ENCODE assay signal across 8 mouse cellular contexts in genomic region chr4:151107131-151108001, GRCm38 (mm10). TPM values are rescaled to one million over a fixed set of nuclear protein-coding genes. Genes with fewer than 3 reads are reported as not detected.
DNase-seq lines count a peak whose midpoint lies in the region; ATAC-seq and TF ChIP-seq lines count a peak whose summit lies in the region.

No protein-coding gene starts in this region.

- H3K36me3 ChIP-seq in kidney, embryonic 14.5 days (ENCODE audit: control insufficient read depth, insufficient read depth, low read length) = no peaks in the 10 kb centered on the region
- no peaks in the 10 kb centered on the region for H3K36me3 ChIP-seq in midbrain, embryonic 12.5 days

- TF ChIP-seq CTCF in cerebellum, adult 2 months (IDR thresholded peaks at IDR 0.05; ENCODE audit: borderline replicate concordance, insufficient read depth, low read depth, low read length) = no peak

- H3K27me3 ChIP-seq in kidney, embryonic 14.5 days (ENCODE audit: control insufficient read depth, insufficient read depth, low read length) = peaks cover 32% of the 10 kb centered on the region
- no peaks in the 10 kb centered on the region for H3K27me3 ChIP-seq in cerebellum, adult 2 months (ENCODE audit: control insufficient read depth, insufficient read depth, low read length)
- peaks cover 6% of the 10 kb centered on the region; the same call in 1 of the 2 replicates for H3K27me3 ChIP-seq in midbrain, embryonic 12.5 days

- H3K4me3 ChIP-seq in kidney, embryonic 14.5 days (ENCODE audit: low read length) = peak overlapping the region; percentile 76
- peak overlapping the region; percentile 79 for H3K4me3 ChIP-seq in cerebellum, adult 2 months (replicated peaks; ENCODE audit: insufficient read depth, low read depth, low read length)
- peak overlapping the region; percentile 87 for H3K4me3 ChIP-seq in midbrain, embryonic 12.5 days

- 0 out of 2 replicates have a peak, but pooled peaks have one; percentile 10 for TF ChIP-seq POLR2A in cerebellum, adult 2 months (IDR thresholded peaks at IDR 0.05; ENCODE audit: borderline replicate concordance, insufficient read depth, low read length)

- H3K4me1 ChIP-seq in kidney, embryonic 14.5 days (ENCODE audit: control insufficient read depth, insufficient read depth, low read length) = no peaks in the 10 kb centered on the region
- peaks cover 23% of the 10 kb centered on the region for H3K4me1 ChIP-seq in cerebellum, adult 2 months (ENCODE audit: control insufficient read depth, insufficient read depth, low read length)
- peaks cover 33% of the 10 kb centered on the region for H3K4me1 ChIP-seq in midbrain, embryonic 12.5 days

- ATAC-seq in kidney, embryonic 14.5 days (ENCODE audit: low FRiP score, low TSS enrichment) = peak; percentile 10; the same call in 1 of the 2 replicates
- peak; percentile 16; the same call in 1 of the 2 replicates for ATAC-seq in midbrain, embryonic 12.5 days (ENCODE audit: low FRiP score, low read depth)

- WGBS in kidney, embryonic 14.5 days = 3% methylated on average over 55 of the region's 60 CpGs
- WGBS in cerebellum, adult 2 months = 1% methylated on average over 60 of the region's 60 CpGs
- 3% methylated on average over 51 of the region's 60 CpGs for WGBS in midbrain, embryonic 12.5 days

- H3K27ac ChIP-seq in kidney, embryonic 14.5 days (ENCODE audit: low read depth, low read length) = no peak overlapping the region
- peak overlapping the region; percentile 54 for H3K27ac ChIP-seq in cerebellum, adult 2 months (ENCODE audit: insufficient read depth, low read length)
- peak overlapping the region; percentile 95 for H3K27ac ChIP-seq in midbrain, embryonic 12.5 days (replicated peaks)

- H3K9me3 ChIP-seq in kidney, embryonic 14.5 days (ENCODE audit: control insufficient read depth, low read length) = no peaks in the 10 kb centered on the region
- no peaks in the 10 kb centered on the region for H3K9me3 ChIP-seq in midbrain, embryonic 12.5 days

- no peak for DNase-seq in kidney, postnatal 25 days
- peak; percentile 68 to 74 for DNase-seq in cerebellum, adult 2 months
- peak; percentile 11 for DNase-seq in forelimb bud, embryonic 11.5 days (ENCODE audit: low read depth, low spot score)
- DNase-seq in layer of hippocampus, postnatal 36 days = peak; percentile 67 to 68
- peak; percentile 56 for DNase-seq in testis, postnatal 10 days (ENCODE audit: low spot score)
- DNase-seq in MN1 (ENCODE audit: low spot score) = no peak

- peak overlapping the region; percentile 70 for H3K9ac ChIP-seq in kidney, embryonic 14.5 days (ENCODE audit: low read depth, low read length)
- peak overlapping the region; percentile 95 for H3K9ac ChIP-seq in midbrain, embryonic 12.5 days (replicated peaks)

- H3K4me2 ChIP-seq in kidney, embryonic 14.5 days (replicated peaks; ENCODE audit: low read depth, low read length) = peak overlapping the region; percentile 99
- peak overlapping the region; percentile 82 for H3K4me2 ChIP-seq in midbrain, embryonic 12.5 days (replicated peaks)

RNA-seq across cellular contexts. Expression of gene Gm13090, which starts 18.0 kb away (rescaled TPM):
- polyA plus RNA-seq in kidney, embryonic 14.5 days (2014; fragmentation: Nextera tagmentation; extraction: Ambion mirVana) = not detected in 2 replicates
- not detected in 2 replicates for polyA plus RNA-seq in cerebellum, adult 2 months (2012; rRNA removed)
- total RNA-seq in layer of hippocampus, postnatal 36 days (2021) = not detected
- polyA plus RNA-seq in midbrain, embryonic 12.5 days (2016; fragmentation: Nextera tagmentation; extraction: Ambion mirVana) = 0.43 TPM in 1 of 2 replicates, not detected in the other

RNA-seq across cellular contexts. Expression of gene Vamp3, which starts 49.6 kb away (rescaled TPM):
- 77.4 and 115 TPM in 2 replicates for polyA plus RNA-seq in kidney, embryonic 14.5 days (2014; fragmentation: Nextera tagmentation; extraction: Ambion mirVana)
- polyA plus RNA-seq in cerebellum, adult 2 months (2012; rRNA removed) = 61.3 and 67.9 TPM in 2 replicates
- total RNA-seq in layer of hippocampus, postnatal 36 days (2021) = 10 to 100 TPM; 33.6 to 34.5 TPM
- polyA plus RNA-seq in midbrain, embryonic 12.5 days (2016; fragmentation: Nextera tagmentation; extraction: Ambion mirVana) = 79.3 and 88.8 TPM in 2 replicates

Comparison
In these comparisons a context has a peak if more than half of its experiments do, and no peak if none do; other contexts are left out.
1. DNase-seq: peak in cerebellum, adult 2 months (2 of 2), forelimb bud, embryonic 11.5 days (single experiment), layer of hippocampus, postnatal 36 days (2 of 2) and testis, postnatal 10 days (single experiment); none in kidney, postnatal 25 days (0 of 2) and MN1 (single experiment).
2. Peak in every context shown above with its lines, with median percentiles within 50 percentile points of each other: H3K4me3 ChIP-seq.